In genomic region chr3:92648207-92648606, GRCm38 (mm10) we compare ENCODE assay signal across 43 mouse cellular contexts. TPM values are rescaled to one million over a fixed set of nuclear protein-coding genes. Genes with fewer than 3 reads are reported as not detected.
"Had no signal": no experiment of that assay in that cellular context is flagged by ENCODE, and none has a peak within 500 bp of the region (broad histone marks: within the 10 kb centered on the region; RNA-seq: fewer than 3 reads in every experiment).

Gene Lce1a1 (minus strand): TSS chr3:92648307.

- H3K36me3 ChIP-seq: heart, embryonic 10.5 days; heart, embryonic 12.5 days; heart, embryonic 13.5 days; heart, embryonic 15.5 days; hindbrain, embryonic 10.5 days; hindbrain, embryonic 12.5 days; hindbrain, embryonic 13.5 days; hindbrain, embryonic 15.5 days; intestine, embryonic 15.5 days; kidney, embryonic 15.5 days had no signal

- ATAC-seq: hindbrain, embryonic 16.5 days; hindbrain, postnatal 0 days; inflammation-experienced regulatory T-cells, adult 6 months; intestine, embryonic 15.5 days; intestine, embryonic 16.5 days; intestine, postnatal 0 days had no signal

- H3K27me3 ChIP-seq: heart, embryonic 12.5 days; heart, embryonic 13.5 days; heart, embryonic 15.5 days; hindbrain, embryonic 12.5 days; hindbrain, embryonic 13.5 days; hindbrain, embryonic 15.5 days; intestine, embryonic 15.5 days; kidney, embryonic 15.5 days had no signal

- H3K4me3 ChIP-seq: heart, embryonic 10.5 days; heart, embryonic 12.5 days; heart, embryonic 13.5 days; heart, embryonic 15.5 days; hindbrain, embryonic 10.5 days; hindbrain, embryonic 12.5 days; hindbrain, embryonic 13.5 days; hindbrain, embryonic 15.5 days; intestine, embryonic 15.5 days; kidney, embryonic 15.5 days; layer of hippocampus, adult 2 months had no signal

- H3K4me2 ChIP-seq: heart, embryonic 11.5 days; heart, embryonic 12.5 days; heart, embryonic 13.5 days; heart, embryonic 15.5 days; hindbrain, embryonic 12.5 days; hindbrain, embryonic 13.5 days; hindbrain, embryonic 14.5 days; hindbrain, embryonic 15.5 days; intestine, embryonic 15.5 days; kidney, embryonic 15.5 days had no signal

- H3K9ac ChIP-seq: heart, embryonic 12.5 days; heart, embryonic 13.5 days; heart, embryonic 15.5 days; hindbrain, embryonic 12.5 days; hindbrain, embryonic 13.5 days; hindbrain, embryonic 14.5 days; hindbrain, embryonic 15.5 days; intestine, embryonic 15.5 days; kidney, embryonic 15.5 days had no signal

- H3K27ac ChIP-seq: heart, embryonic 10.5 days; heart, embryonic 13.5 days; heart, embryonic 15.5 days; hindbrain, embryonic 10.5 days; hindbrain, embryonic 12.5 days; hindbrain, embryonic 13.5 days; hindbrain, embryonic 14.5 days; hindbrain, embryonic 15.5 days; hindbrain, postnatal 0 days; intestine, embryonic 15.5 days; kidney, embryonic 15.5 days; kidney, postnatal 0 days; layer of hippocampus, adult 2 months had no signal

- DNase-seq: heart, postnatal 10 days; heart, postnatal 14 days; heart, postnatal 36 days; heart, postnatal 4 days; kidney, adult 11 months; kidney, adult 18-20 months; kidney, adult 2 months; kidney, adult 8-10 months; kidney, adult 9 months; kidney, postnatal 10 days; kidney, postnatal 14 days; kidney, postnatal 25 days; kidney, postnatal 36 days; kidney, postnatal 4 days; layer of hippocampus, adult 9-11 months; layer of hippocampus, postnatal 36 days had no signal

- H3K4me1 ChIP-seq: heart, embryonic 10.5 days; heart, embryonic 12.5 days; heart, embryonic 13.5 days; heart, embryonic 15.5 days; hindbrain, embryonic 10.5 days; hindbrain, embryonic 12.5 days; hindbrain, embryonic 13.5 days; hindbrain, embryonic 15.5 days; intestine, embryonic 15.5 days; kidney, embryonic 15.5 days had no signal

- H3K9me3 ChIP-seq: heart, embryonic 10.5 days; heart, embryonic 12.5 days; heart, embryonic 13.5 days; heart, embryonic 15.5 days; hindbrain, embryonic 10.5 days; hindbrain, embryonic 12.5 days; hindbrain, embryonic 13.5 days; hindbrain, embryonic 15.5 days; intestine, embryonic 15.5 days; kidney, embryonic 15.5 days had no signal

RNA-seq across cellular contexts. Expression of gene Lce1a1, which starts in this region (rescaled TPM):
- polyA plus RNA-seq: heart, embryonic 10.5 days; heart, embryonic 11.5 days; heart, embryonic 12.5 days; heart, embryonic 13.5 days; heart, embryonic 14.5 days; heart, embryonic 15.5 days; heart, embryonic 16.5 days; heart, postnatal 0 days; hindbrain, embryonic 10.5 days; hindbrain, embryonic 11.5 days; hindbrain, embryonic 12.5 days; hindbrain, embryonic 13.5 days; hindbrain, embryonic 14.5 days; hindbrain, embryonic 15.5 days; hindbrain, embryonic 16.5 days; hindbrain, postnatal 0 days; inflammation-experienced regulatory T-cells, adult 6 months; intestine, embryonic 14.5 days; intestine, embryonic 15.5 days; intestine, embryonic 16.5 days; kidney, adult 2 months; kidney, embryonic 14.5 days; kidney, embryonic 15.5 days; kidney, embryonic 16.5 days; kidney, postnatal 0 days; large intestine, adult 2 months had no signal
